Mouse (Mus musculus) MEL (cell line): ENCODE data around the gene Sec13. TPM values are rescaled to one million over a fixed set of nuclear protein-coding genes. Genes with fewer than 3 reads are reported as not detected.
A peak's percentile ranks its signal among the peaks of the same experiment; 100 is the strongest.
"Not testable (repeated sequence)": the region's sequence is repeated elsewhere in the genome, so short reads cannot be mapped to it uniquely, and the experiment has no call there.

Experiments used
- DNase-seq: peaks from one replicate; pipeline ENCODE4 v3.0.0; 2011; ENCODE audit warnings: low read depth, low spot score
- H3K27ac ChIP-seq: 2 replicates; pipeline ENCODE4 v1.5.1; 2012; ENCODE audit warnings: low read depth, mild to moderate bottlenecking, control low read depth, low read length, moderate library complexity; ENCODE audit not compliant: control insufficient read depth
- H3K27me3 ChIP-seq, 2 experiments: fragments of 150-350 bp in 1 of 2; sonication (generic) in 1 of 2; 2 replicates each; pipeline ENCODE4 v1.6.1; 2012; ENCODE audit warnings: low read length in 2 of 2, mild to moderate bottlenecking in 2 of 2, improper control_type of control experiment in 1 of 2, moderate library complexity in 1 of 2; ENCODE audit not compliant: insufficient read depth in 2 of 2, control insufficient read depth in 1 of 2
- H3K36me3 ChIP-seq, 2 experiments: 2 replicates each; pipeline ENCODE4 v1.6.1; 2012 to 2014; ENCODE audit warnings: low read length in 2 of 2, improper control_type of control experiment in 1 of 2, inconsistent platforms in 1 of 2, mild to moderate bottlenecking in 1 of 2; ENCODE audit not compliant: insufficient read depth in 2 of 2, control insufficient read depth in 1 of 2
- H3K4me1 ChIP-seq, 2 experiments: fragments of 150-350 bp in 1 of 2; sonication (generic) in 1 of 2; 2 replicates each; pipeline ENCODE4 v1.6.1; 2012; ENCODE audit warnings: low read length in 2 of 2, improper control_type of control experiment in 1 of 2, mild to moderate bottlenecking in 1 of 2; ENCODE audit not compliant: insufficient read depth in 2 of 2, control insufficient read depth in 1 of 2
- H3K4me3 ChIP-seq, 2 experiments: fragments of 150-350 bp in 1 of 2; sonication (generic) in 1 of 2; 2 replicates each; pipeline ENCODE4 v1.5.1; 2012; ENCODE audit warnings: low read depth in 2 of 2, low read length in 2 of 2, mild to moderate bottlenecking in 2 of 2, moderate library complexity in 2 of 2, control low read depth in 1 of 2, improper control_type of control experiment in 1 of 2; ENCODE audit not compliant: control insufficient read depth in 1 of 2, insufficient read depth in 1 of 2
- H3K79me2 ChIP-seq: 2 replicates; pipeline ENCODE4 v1.6.1; 2012; ENCODE audit warnings: mild to moderate bottlenecking, low read length, moderate library complexity; ENCODE audit not compliant: control insufficient read depth, poor library complexity, insufficient read depth
- H3K9ac ChIP-seq: 2 replicates; pipeline ENCODE4 v1.6.1; 2012; ENCODE audit warnings: low read depth, mild to moderate bottlenecking, control low read depth, low read length, moderate library complexity; ENCODE audit not compliant: control insufficient read depth, poor library complexity, severe bottlenecking
- H3K9me3 ChIP-seq: fragments of 150-350 bp; sonication (generic); replicated peaks from 2 replicates; pipeline ENCODE4 v1.6.1; 2012; ENCODE audit warnings: mild to moderate bottlenecking, low read length, improper control_type of control experiment, moderate library complexity; ENCODE audit not compliant: insufficient read depth
- MAZ ChIP-seq: IDR thresholded peaks from 2 replicates; pipeline ENCODE4 v1.6.1; 2012; ENCODE audit warnings: low read depth, mild to moderate bottlenecking, inconsistent platforms, low read length, improper control_type of control experiment
- MEF2A ChIP-seq: IDR thresholded peaks from 2 replicates; pipeline ENCODE4 v1.6.1; 2014; ENCODE audit warnings: low read depth, mild to moderate bottlenecking, inconsistent platforms, low read length, improper control_type of control experiment; ENCODE audit not compliant: poor library complexity, insufficient replicate concordance, severe bottlenecking; ENCODE audit errors: extremely low read depth
- MYB ChIP-seq: IDR thresholded peaks from 2 replicates; pipeline ENCODE4 v1.6.1; 2011; ENCODE audit warnings: mild to moderate bottlenecking, low read depth, low read length, improper control_type of control experiment
- POLR2A ChIP-seq, 2 experiments: IDR thresholded peaks; 2 replicates each; pipeline ENCODE4 v1.6.1; 2011 to 2012; ENCODE audit warnings: low read length in 2 of 2, mild to moderate bottlenecking in 2 of 2, control low read depth in 1 of 2, improper control_type of control experiment in 1 of 2, low read depth in 1 of 2, moderate library complexity in 1 of 2; ENCODE audit not compliant: control insufficient read depth in 1 of 2, insufficient read depth in 1 of 2, poor library complexity in 1 of 2
- POLR2AphosphoS2 ChIP-seq: IDR thresholded peaks from 2 replicates; pipeline ENCODE4 v1.6.1; 2011; ENCODE audit warnings: low read length, improper control_type of control experiment
- USF1 ChIP-seq: IDR thresholded peaks from 2 replicates; pipeline ENCODE4 v1.6.1; 2014; ENCODE audit warnings: low read depth, mild to moderate bottlenecking, inconsistent platforms, low read length, improper control_type of control experiment, moderate library complexity
- USF2 ChIP-seq, 2 experiments: IDR thresholded peaks; 2 replicates each; pipeline ENCODE4 v1.6.1; 2011 to 2012; ENCODE audit warnings: improper control_type of control experiment in 2 of 2, low read length in 2 of 2, borderline replicate concordance in 1 of 2, inconsistent platforms in 1 of 2, low read depth in 1 of 2, mild to moderate bottlenecking in 1 of 2; ENCODE audit not compliant: insufficient read depth in 1 of 2
- ZC3H11A ChIP-seq: IDR thresholded peaks from 2 replicates; pipeline ENCODE4 v1.6.1; 2012; ENCODE audit warnings: low read depth, mild to moderate bottlenecking, inconsistent platforms, low read length, improper control_type of control experiment
- ZNF384 ChIP-seq: IDR thresholded peaks from 2 replicates; pipeline ENCODE4 v1.6.1; 2012; ENCODE audit warnings: low read depth, mild to moderate bottlenecking, inconsistent platforms, low read length, improper control_type of control experiment
- polyA plus RNA-seq, 2 experiments: library from polyadenylated mRNA; stranded (reverse) in 1 of 2; unstranded in 1 of 2; fragments of >175 nt in 1 of 2; fragments of >200 nt in 1 of 2; gene quantifications; 2 replicates each; pipeline versions ENCODE4 v1.2.1 to v1.2.4; 2012; ENCODE audit warnings: low replicate concordance in 2 of 2, low read depth in 1 of 2; ENCODE audit not compliant: insufficient read length in 2 of 2, insufficient read depth in 1 of 2, missing spikeins in 1 of 2
- total RNA-seq: library from RNA; depleted of rRNA; stranded (reverse); fragments of 300-350 nt; gene quantifications from 2 replicates; pipeline ENCODE4 v1.2.3, GENCODE M21; 2012

Sec13 gene
- total and polyA plus RNA-seq, 3 experiments, result 182 to 269 (median 209) TPM

DNA sequence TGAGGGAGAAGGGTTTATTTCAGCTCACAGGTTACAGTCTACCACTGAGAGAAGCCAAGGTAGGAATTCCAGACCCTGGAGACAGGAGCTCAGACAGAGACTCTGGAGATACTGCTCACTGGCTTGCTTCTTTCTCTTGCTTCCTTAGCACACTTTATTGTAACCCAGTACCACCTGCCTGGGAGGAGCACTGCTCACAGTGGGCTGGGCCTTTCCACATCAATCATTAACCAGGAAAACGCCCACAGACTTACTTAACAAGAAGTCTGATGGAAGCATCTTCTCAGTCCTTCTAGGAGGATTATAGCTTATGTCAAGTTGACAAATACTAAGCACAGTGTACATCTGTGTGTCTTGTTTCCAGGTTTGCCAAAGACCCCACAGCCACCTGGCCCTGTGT is 25.7 kb downstream of the Sec13 start:
- no peak for TF ChIP-seq POLR2AphosphoS2
- TF ChIP-seq ZC3H11A, result no peak
- H3K9me3 ChIP-seq, result no peaks in the 10 kb centered on the region
- H3K9ac ChIP-seq, result no peak overlapping the region
- H3K27ac ChIP-seq, result no peak overlapping the region
- no peak for DNase-seq
- no peaks in the 10 kb centered on the region for H3K79me2 ChIP-seq
- H3K4me1 ChIP-seq, result no peaks in the 10 kb centered on the region; a peak in 1 of 4 replicates
- peaks cover 6 to 38% of the 10 kb centered on the region in 2 experiments; a peak in 3 of 4 replicates for H3K36me3 ChIP-seq
- H3K4me3 ChIP-seq, result no peak overlapping the region
- H3K27me3 ChIP-seq, result no peaks in the 10 kb centered on the region

DNA sequence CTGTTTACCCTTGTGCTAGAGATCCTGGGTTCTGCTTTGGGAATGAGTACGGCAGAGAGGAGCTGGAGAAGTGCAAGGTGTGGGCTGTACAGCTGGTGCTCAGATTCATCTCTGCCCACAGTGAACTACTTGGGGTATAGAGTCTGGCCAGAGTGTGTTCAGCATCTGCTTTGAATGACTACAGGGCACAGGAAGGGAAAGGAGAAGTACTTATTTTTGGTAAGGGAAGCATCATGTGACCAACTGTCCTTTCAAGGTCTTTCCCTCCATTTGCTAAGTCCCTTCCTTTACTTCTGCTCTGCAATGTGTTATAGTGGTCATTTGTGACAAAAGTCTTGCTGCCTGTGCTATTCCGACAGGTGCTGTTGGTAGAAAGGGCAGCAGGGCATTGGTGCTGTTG is 26.3 kb downstream of the Sec13 start:
- Histone ChIP-seq H3K36me3 (peaks cover 6 to 36% of the 10 kb centered on the region in 2 experiments; a peak in 3 of 4 replicates), H3K9me3 (no peaks in the 10 kb centered on the region), H3K27ac (0 out of 2 replicates have a peak overlapping the region, but pooled peaks have one; percentile 4), H3K27me3 (no peaks in the 10 kb centered on the region), H3K4me3 (no peak overlapping the region), H3K79me2 (no peaks in the 10 kb centered on the region), H3K4me1 (no peaks in the 10 kb centered on the region; a peak in 1 of 4 replicates), H3K9ac (no peak overlapping the region)
- peak; percentile 41 for DNase-seq
- TF ChIP-seq MAZ (no peak), MYB (no peak), POLR2A (IDR thresholded peaks at IDR 0.05; ENCODE audit: control insufficient read depth in 1 of 2, insufficient read depth in 1 of 2, low read depth in 1 of 2, low read length in 2 of 2, poor library complexity in 1 of 2) (peak in 1 of 2 experiments; percentile 18; a peak in 1 of 4 replicates), USF1 (peak; percentile 86), MEF2A (0 out of 2 replicates have a peak, but pooled peaks have one; percentile 25), USF2 (IDR thresholded peaks at IDR 0.05; ENCODE audit: borderline replicate concordance in 1 of 2, insufficient read depth in 1 of 2, low read depth in 1 of 2, low read length in 2 of 2) (peak in 1 of 2 experiments; percentile 36; a peak in 1 of 4 replicates)

DNA sequence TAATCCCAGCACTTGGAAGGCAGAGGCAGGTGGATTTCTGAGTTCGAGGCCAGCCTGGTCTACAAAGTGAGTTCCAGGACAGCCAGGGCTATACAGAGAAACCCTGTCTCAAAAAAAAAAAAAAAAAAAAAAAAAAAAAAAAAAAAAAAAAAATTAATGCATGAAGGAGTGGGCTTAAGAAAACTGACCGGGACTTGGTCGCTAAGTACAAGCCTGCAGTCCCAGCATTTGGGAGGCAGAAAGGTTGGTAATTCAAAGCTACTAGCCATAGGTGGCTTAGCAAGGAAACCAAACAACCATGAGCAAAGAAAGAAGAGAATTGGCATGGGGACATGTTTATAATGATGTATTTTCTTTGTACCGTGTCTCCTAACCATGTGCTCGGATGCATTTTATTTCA is 27.2 kb downstream of the Sec13 start:
- H3K4me1 ChIP-seq, DNase-seq, H3K4me3 ChIP-seq, H3K79me2 ChIP-seq, H3K9ac ChIP-seq, H3K27me3 ChIP-seq, H3K9me3 ChIP-seq, H3K27ac ChIP-seq: not testable (repeated sequence)
- peaks cover 6 to 35% of the 10 kb centered on the region in 2 experiments; a peak in 3 of 4 replicates for H3K36me3 ChIP-seq
- TF ChIP-seq ZNF384, result peak; percentile 84
